Mouse (Mus musculus): Measurements from ENCODE around the gene Ptprcap.

DNA sequence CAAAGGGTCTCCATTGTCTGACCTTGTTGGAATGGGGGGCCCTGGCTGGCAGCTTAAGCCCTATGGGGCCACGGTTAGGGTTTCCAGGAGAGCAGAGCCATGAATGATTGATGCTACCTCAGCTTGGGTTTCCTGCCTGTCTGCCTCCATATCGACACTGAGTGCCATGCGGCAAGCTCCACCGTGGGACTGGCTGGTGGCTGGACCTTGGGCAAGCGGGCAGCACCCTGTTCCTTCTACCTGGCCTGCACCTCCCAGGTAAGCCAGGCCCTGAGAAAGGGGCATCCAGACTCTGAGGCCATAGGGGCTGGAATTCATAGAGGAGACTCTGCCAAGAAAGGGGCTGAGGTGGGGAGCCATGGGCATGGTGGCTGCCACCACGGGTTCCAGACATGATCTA lies 13.3 kb upstream of the Ptprcap start:
- no peak for TF ChIP-seq CTCF (IDR thresholded peaks at IDR 0.05; ENCODE audit: borderline replicate concordance, control insufficient read depth, extremely low read depth, insufficient read depth, low read length, poor library complexity)
- no peak for TF ChIP-seq POLR2A (IDR thresholded peaks at IDR 0.05; ENCODE audit: control insufficient read depth, extremely low read depth, insufficient read depth, low read length, poor library complexity)

Measured in thymus, adult 2 months (tissue).